In genomic region chr5:76857103-76858015, GRCm38 (mm10) we compare ENCODE assay signal across 8 mouse cellular contexts. TPM values are rescaled to one million over a fixed set of nuclear protein-coding genes. Genes with fewer than 3 reads are reported as not detected.
DNase-seq lines count a peak whose midpoint lies in the region; ATAC-seq and TF ChIP-seq lines count a peak whose summit lies in the region.

No protein-coding gene starts in this region.

- peaks cover 10% of the 10 kb centered on the region; the same call in 1 of the 2 replicates for H3K4me1 ChIP-seq in kidney, embryonic 16.5 days (ENCODE audit: insufficient read depth, low read length)
- H3K4me1 ChIP-seq in hindbrain, embryonic 14.5 days (replicated peaks; ENCODE audit: control insufficient read depth, insufficient read depth, low read length): no peaks in the 10 kb centered on the region; the same call in 1 of the 2 replicates
- H3K4me1 ChIP-seq in midbrain, embryonic 15.5 days: 0 out of 2 replicates have a peak, but pooled peaks cover 9% of the 10 kb centered on the region
- no peaks in the 10 kb centered on the region for H3K4me1 ChIP-seq in thymus, adult 2 months (replicated peaks; ENCODE audit: control insufficient read depth, insufficient read depth, low read length)

- H3K4me3 ChIP-seq in kidney, embryonic 16.5 days (ENCODE audit: low read length): peak overlapping the region; percentile 50
- H3K4me3 ChIP-seq in hindbrain, embryonic 14.5 days (replicated peaks; ENCODE audit: low read length): peak overlapping the region; percentile 22
- peak overlapping the region; percentile 17 for H3K4me3 ChIP-seq in midbrain, embryonic 15.5 days
- H3K4me3 ChIP-seq in thymus, adult 2 months (ENCODE audit: control insufficient read depth, insufficient read depth, low read length): no peak overlapping the region

- TF ChIP-seq CTCF in thymus, adult 2 months (IDR thresholded peaks at IDR 0.05; ENCODE audit: borderline replicate concordance, control insufficient read depth, extremely low read depth, insufficient read depth, low read length, poor library complexity): no peak

- peak overlapping the region; percentile 86 for H3K4me2 ChIP-seq in kidney, embryonic 16.5 days (replicated peaks; ENCODE audit: low read depth, low read length)
- peak overlapping the region; percentile 34 for H3K4me2 ChIP-seq in hindbrain, embryonic 14.5 days (replicated peaks)
- H3K4me2 ChIP-seq in midbrain, embryonic 15.5 days: peak overlapping the region; percentile 36

- peak; percentile 46; the same call in 1 of the 2 replicates for ATAC-seq in kidney, embryonic 16.5 days (ENCODE audit: low FRiP score, low TSS enrichment)
- no peak for ATAC-seq in hindbrain, embryonic 14.5 days (ENCODE audit: low FRiP score)
- no peak for ATAC-seq in midbrain, embryonic 15.5 days (replicated peaks)

- no peak overlapping the region for H3K27ac ChIP-seq in kidney, embryonic 16.5 days (ENCODE audit: low read length)
- no peak overlapping the region for H3K27ac ChIP-seq in hindbrain, embryonic 14.5 days
- no peak overlapping the region for H3K27ac ChIP-seq in midbrain, embryonic 15.5 days
- no peak overlapping the region for H3K27ac ChIP-seq in thymus, adult 2 months (ENCODE audit: control insufficient read depth, insufficient read depth, low read length)

- H3K9ac ChIP-seq in kidney, embryonic 16.5 days (replicated peaks; ENCODE audit: low read length): peak overlapping the region; percentile 50
- H3K9ac ChIP-seq in hindbrain, embryonic 14.5 days: no peak overlapping the region
- no peak overlapping the region for H3K9ac ChIP-seq in midbrain, embryonic 15.5 days

- peaks cover 17% of the 10 kb centered on the region for H3K27me3 ChIP-seq in kidney, embryonic 16.5 days (ENCODE audit: insufficient read depth, low read length)
- 0 out of 2 replicates have a peak, but pooled peaks cover 5% of the 10 kb centered on the region for H3K27me3 ChIP-seq in hindbrain, embryonic 14.5 days (ENCODE audit: control insufficient read depth, insufficient read depth, low read length)
- H3K27me3 ChIP-seq in midbrain, embryonic 15.5 days (replicated peaks): peaks cover 14% of the 10 kb centered on the region
- H3K27me3 ChIP-seq in thymus, adult 2 months (ENCODE audit: control insufficient read depth, insufficient read depth, low read length): peaks cover 4% of the 10 kb centered on the region; the same call in 1 of the 2 replicates

- TF ChIP-seq POLR2A in thymus, adult 2 months (IDR thresholded peaks at IDR 0.05; ENCODE audit: control insufficient read depth, extremely low read depth, insufficient read depth, low read length, poor library complexity): no peak

- WGBS in kidney, embryonic 16.5 days: 16% methylated on average over 61 of the region's 62 CpGs
- 23% methylated on average over 62 of the region's 62 CpGs for WGBS in hindbrain, embryonic 14.5 days
- WGBS in midbrain, embryonic 15.5 days: 25% methylated on average over 62 of the region's 62 CpGs
- WGBS in thymus, adult 2 months: 50% methylated on average over 62 of the region's 62 CpGs

- no peaks in the 10 kb centered on the region for H3K9me3 ChIP-seq in kidney, embryonic 16.5 days (ENCODE audit: low read length)
- H3K9me3 ChIP-seq in hindbrain, embryonic 14.5 days (ENCODE audit: control insufficient read depth, low read length): no peaks in the 10 kb centered on the region
- no peaks in the 10 kb centered on the region for H3K9me3 ChIP-seq in midbrain, embryonic 15.5 days

- DNase-seq in kidney, adult 18-20 months: no peak
- DNase-seq in embryo, embryonic 9.5 days (ENCODE audit: extremely low spot score): peak; percentile 57
- DNase-seq in hindbrain, embryonic 14.5 days (ENCODE audit: low spot score): no peak
- no peak for DNase-seq in urinary bladder, postnatal 4 days (ENCODE audit: low spot score in 2 of 2)
- no peak for DNase-seq in thymus, adult 2 months
- no peak for DNase-seq in ovary, postnatal 10 days (ENCODE audit: low spot score)

- no peaks in the 10 kb centered on the region for H3K36me3 ChIP-seq in kidney, embryonic 16.5 days (ENCODE audit: insufficient read depth, low read length)
- peaks cover 62% of the 10 kb centered on the region for H3K36me3 ChIP-seq in hindbrain, embryonic 14.5 days (replicated peaks; ENCODE audit: control insufficient read depth, insufficient read depth)
- peaks cover 15% of the 10 kb centered on the region; the same call in 1 of the 2 replicates for H3K36me3 ChIP-seq in midbrain, embryonic 15.5 days (replicated peaks)
- H3K36me3 ChIP-seq in thymus, adult 2 months (ENCODE audit: control insufficient read depth, insufficient read depth, low read length): no peaks in the 10 kb centered on the region

RNA-seq across cellular contexts. Expression of gene Aasdh, which starts 48.0 kb away (rescaled TPM):
- polyA plus RNA-seq in kidney, embryonic 16.5 days (2015; fragmentation: Nextera tagmentation; extraction: Ambion mirVana): 18.2 and 22.4 TPM in 2 replicates
- 14.0 and 18.6 TPM in 2 replicates for polyA plus RNA-seq in hindbrain, embryonic 14.5 days (2014; fragmentation: Nextera tagmentation; extraction: Ambion mirVana)
- 20.4 and 21.6 TPM in 2 replicates for polyA plus RNA-seq in midbrain, embryonic 15.5 days (2015; fragmentation: Nextera tagmentation; extraction: Ambion mirVana)
- 10.7 and 12.1 TPM in 2 replicates for polyA plus RNA-seq in thymus, adult 2 months (2012; rRNA removed)

Comparison
In these comparisons a context has a peak if more than half of its experiments do, and no peak if none do; other contexts are left out.
1. H3K4me2 ChIP-seq: peak in every context shown above with its lines; median percentile 86 in kidney, embryonic 16.5 days; 36 in midbrain, embryonic 15.5 days; 34 in hindbrain, embryonic 14.5 days.